Mouse (Mus musculus): ENCODE data around the gene Rpa1.

DNA sequence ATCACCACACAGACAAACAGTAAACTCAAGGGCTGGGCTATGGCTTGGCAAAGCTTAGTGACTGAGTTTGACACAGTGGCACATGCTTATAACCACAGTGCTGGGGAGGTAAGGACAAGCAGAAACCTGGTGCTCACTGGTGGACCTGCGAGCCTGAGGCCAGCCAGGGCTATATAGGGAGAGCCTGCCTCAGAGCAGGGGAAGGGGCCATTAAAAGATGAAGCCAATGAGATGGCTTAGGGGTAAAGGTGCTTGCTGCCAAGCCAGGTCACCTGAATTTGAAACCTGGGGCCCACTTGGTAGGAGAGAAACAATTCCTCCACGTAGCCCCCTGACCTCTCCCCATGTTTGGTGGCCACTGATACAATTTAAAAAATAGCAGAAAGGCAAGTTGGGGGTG is 5.0 kb downstream of the Rpa1 start:
- no peak for TF ChIP-seq CTCF (IDR thresholded peaks at IDR 0.05; ENCODE audit: borderline replicate concordance, extremely low read depth, insufficient read depth, insufficient read length)
- TF ChIP-seq POLR2A (IDR thresholded peaks at IDR 0.05; ENCODE audit: borderline replicate concordance, extremely low read depth, insufficient read depth, insufficient read length, poor library complexity, severe bottlenecking) = no peak

Measured in brain, embryonic 14.5 days (tissue).